Mouse (Mus musculus) frontal cortex, postnatal 25 days (tissue): ENCODE measurements around the gene Eml6.
"Not testable (repeated sequence)": the region's sequence is repeated elsewhere in the genome, so short reads cannot be mapped to it uniquely, and the experiment has no call there.

Source experiments
- DNase-seq, 2 experiments: peaks; one replicate each; pipeline ENCODE4 v3.0.0; 2022; ENCODE audit warnings: low spot score in 2 of 2

The Eml6 gene

GRCm38 (mm10) chr11:30025835-30026472, at the start of gene Eml6:
Gene Eml6, minus strand, starts transcription at chr11:30026033.
- DNase-seq, result peak; percentile 83 to 91

- DNase-seq, result no peak
Measured at GRCm38 (mm10) chr11:30057299-30057698, 31.5 kb upstream of the Eml6 start.

- DNase-seq, result no peak
Measured at GRCm38 (mm10) chr11:30025144-30025543, 689 bp downstream of the Eml6 start.

GRCm38 (mm10) chr11:30024261-30025071, 1.4 kb downstream of the Eml6 start:
- peak; percentile 25 to 27 for DNase-seq

GRCm38 (mm10) chr11:29986257-29986656, 39.6 kb downstream of the Eml6 start:
- DNase-seq, result no peak

GRCm38 (mm10) chr11:29968874-29969273, 57.0 kb downstream of the Eml6 start:
- DNase-seq, result no peak

GRCm38 (mm10) chr11:29959366-29959765, 66.5 kb downstream of the Eml6 start:
- no peak for DNase-seq

- no peak for DNase-seq
Measured at GRCm38 (mm10) chr11:29944661-29945060, 81.2 kb downstream of the Eml6 start.

- DNase-seq, result no peak
Measured at GRCm38 (mm10) chr11:29924332-29924731, 101.5 kb downstream of the Eml6 start.

GRCm38 (mm10) chr11:29923851-29924250, 102.0 kb downstream of the Eml6 start:
- no peak for DNase-seq

GRCm38 (mm10) chr11:29913180-29913579, 112.7 kb downstream of the Eml6 start:
- no peak for DNase-seq

GRCm38 (mm10) chr11:29909330-29909729, 116.5 kb downstream of the Eml6 start:
- no peak for DNase-seq

GRCm38 (mm10) chr11:29885160-29885559, 140.7 kb downstream of the Eml6 start:
- peak; percentile 33 to 44 for DNase-seq

GRCm38 (mm10) chr11:29884355-29884754, 141.5 kb downstream of the Eml6 start:
- no peak for DNase-seq

- DNase-seq, result no peak
Measured at GRCm38 (mm10) chr11:29883024-29883423, 142.8 kb downstream of the Eml6 start.

- DNase-seq, result no peak
Measured at GRCm38 (mm10) chr11:29879641-29880040, 146.2 kb downstream of the Eml6 start.

GRCm38 (mm10) chr11:29877981-29878380, 147.9 kb downstream of the Eml6 start:
- DNase-seq, result no peak

GRCm38 (mm10) chr11:29877280-29877679, 148.6 kb downstream of the Eml6 start:
- no peak for DNase-seq

GRCm38 (mm10) chr11:29874781-29875180, 151.1 kb downstream of the Eml6 start:
- not testable (repeated sequence) for DNase-seq

GRCm38 (mm10) chr11:29870174-29870573, 155.7 kb downstream of the Eml6 start:
- DNase-seq, result no peak

- no peak for DNase-seq
Measured at GRCm38 (mm10) chr11:29864269-29864668, 161.6 kb downstream of the Eml6 start.

GRCm38 (mm10) chr11:29861750-29862397, 164.0 kb downstream of the Eml6 start:
- peak in 1 of 2 experiments; percentile 36 for DNase-seq

- DNase-seq, result no peak
Measured at GRCm38 (mm10) chr11:29861040-29861439, 164.8 kb downstream of the Eml6 start.
